Mouse (Mus musculus) CH12.LX (cell line): ENCODE measurements at regions not wholly inside any gene's neighbourhood (a gene's known extent, or its start where the extent isn't known, plus 50 kb on each side); places are given as distances from the start of the nearest gene placed in this dataset.
A peak's percentile ranks its signal among the peaks of the same experiment; 100 is the strongest.

ENCODE experiments used
- DNase-seq: peaks from one replicate; pipeline ENCODE4 v3.0.0-alpha.2; 2013; ENCODE audit errors: extremely low read depth
- H3K27ac ChIP-seq: 2 replicates; pipeline ENCODE4 v1.5.1; 2012; ENCODE audit warnings: low read depth, mild to moderate bottlenecking, control low read depth, moderate library complexity; ENCODE audit not compliant: insufficient read depth
- H3K27me3 ChIP-seq: replicated peaks from 2 replicates; pipeline ENCODE3; 2012; ENCODE audit warnings: inconsistent platforms
- H3K36me3 ChIP-seq, 2 experiments: replicated peaks in 1 of 2; 2 replicates each; pipeline versions ENCODE3 to v1.6.1; 2012; ENCODE audit warnings: inconsistent platforms in 1 of 2, low read length in 1 of 2, mild to moderate bottlenecking in 1 of 2, mixed read lengths in 1 of 2, moderate library complexity in 1 of 2; ENCODE audit not compliant: control insufficient read depth in 1 of 2, insufficient read depth in 1 of 2
- H3K4me1 ChIP-seq, 2 experiments: 2 replicates each; pipeline ENCODE4 v1.6.1; 2012; ENCODE audit warnings: inconsistent platforms in 1 of 2, moderate library complexity in 1 of 2; ENCODE audit not compliant: insufficient read depth in 2 of 2, control insufficient read depth in 1 of 2
- H3K4me2 ChIP-seq: 2 replicates; pipeline ENCODE4 v1.6.1; 2012; ENCODE audit warnings: low read depth, mild to moderate bottlenecking, control low read depth; ENCODE audit not compliant: poor library complexity, insufficient read depth, severe bottlenecking
- H3K4me3 ChIP-seq, 3 experiments: fragments of 150-350 bp in 1 of 3; sonication (generic) in 1 of 3; replicated peaks in 1 of 3; 2 replicates each; pipeline versions ENCODE3 to v1.5.1; 2011 to 2012; ENCODE audit warnings: low read depth in 2 of 3, low read length in 2 of 3, mild to moderate bottlenecking in 2 of 3, moderate library complexity in 2 of 3, control low read depth in 1 of 3, improper control_type of control experiment in 1 of 3, inconsistent platforms in 1 of 3, mixed read lengths in 1 of 3; ENCODE audit not compliant: poor library complexity in 1 of 3
- H3K79me2 ChIP-seq: replicated peaks from 2 replicates; pipeline ENCODE4 v1.6.1; 2012; ENCODE audit warnings: mild to moderate bottlenecking, moderate library complexity; ENCODE audit not compliant: control insufficient read depth, poor library complexity, insufficient read depth, severe bottlenecking; ENCODE audit errors: extremely low read depth
- H3K9ac ChIP-seq: 2 replicates; pipeline ENCODE4 v1.6.1; 2012; ENCODE audit warnings: low read depth, mild to moderate bottlenecking, control low read depth, moderate library complexity; ENCODE audit not compliant: insufficient read depth
- H3K9me3 ChIP-seq: replicated peaks from 2 replicates; pipeline ENCODE3; 2012; ENCODE audit warnings: low read length, inconsistent platforms, mixed read lengths
- CTCF ChIP-seq, 2 experiments: IDR thresholded peaks in 1 of 2; conservative IDR thresholded peaks in 1 of 2; 2 replicates each; pipeline ENCODE4 v1.5.1; 2011 to 2012; ENCODE audit warnings: low read depth in 2 of 2, low read length in 2 of 2, improper control_type of control experiment in 1 of 2, inconsistent platforms in 1 of 2, mild to moderate bottlenecking in 1 of 2, moderate library complexity in 1 of 2
- E2F4 ChIP-seq: IDR thresholded peaks from 2 replicates; pipeline ENCODE4 v1.6.1; 2011; ENCODE audit warnings: low read depth, low read length, improper control_type of control experiment; ENCODE audit not compliant: insufficient replicate concordance
- ETS1 ChIP-seq: conservative IDR thresholded peaks from 2 replicates; pipeline ENCODE4 v1.6.1; 2012; ENCODE audit warnings: low read depth, mild to moderate bottlenecking, inconsistent platforms, low read length, improper control_type of control experiment, moderate library complexity
- GABPA ChIP-seq: IDR thresholded peaks from 2 replicates; pipeline ENCODE4 v1.6.1; 2012; ENCODE audit warnings: low read depth, low read length, improper control_type of control experiment, inconsistent platforms; ENCODE audit not compliant: insufficient replicate concordance
- HCFC1 ChIP-seq: IDR thresholded peaks from 2 replicates; pipeline ENCODE4 v1.6.1; 2012; ENCODE audit warnings: low read depth, mild to moderate bottlenecking, inconsistent platforms, low read length, improper control_type of control experiment
- IRF4 ChIP-seq: IDR thresholded peaks from 2 replicates; pipeline ENCODE4 v1.6.1; 2014; ENCODE audit warnings: low read depth, mild to moderate bottlenecking, inconsistent platforms, low read length, improper control_type of control experiment
- JUND ChIP-seq: conservative IDR thresholded peaks from 2 replicates; pipeline ENCODE4 v1.6.1; 2011; ENCODE audit warnings: low read depth, low read length, improper control_type of control experiment
- MAFK ChIP-seq: IDR thresholded peaks from 2 replicates; pipeline ENCODE4 v1.6.1; 2011; ENCODE audit warnings: low read length, improper control_type of control experiment; ENCODE audit not compliant: insufficient replicate concordance
- MAZ ChIP-seq: IDR thresholded peaks from 2 replicates; pipeline ENCODE4 v1.6.1; 2012; ENCODE audit warnings: low read depth, mild to moderate bottlenecking, inconsistent platforms, low read length, improper control_type of control experiment, moderate library complexity
- MXI1 ChIP-seq: IDR thresholded peaks from 2 replicates; pipeline ENCODE4 v1.6.1; 2011; ENCODE audit warnings: mild to moderate bottlenecking, low read depth, low read length, improper control_type of control experiment
- MYC ChIP-seq: IDR thresholded peaks from 2 replicates; pipeline ENCODE4 v1.6.1; 2011; ENCODE audit warnings: low read depth, mild to moderate bottlenecking, improper control_type of control experiment, low read length
- NRF1 ChIP-seq: IDR thresholded peaks from 2 replicates; pipeline ENCODE4 v1.6.1; 2014; ENCODE audit warnings: low read depth, mild to moderate bottlenecking, inconsistent platforms, low read length, improper control_type of control experiment, moderate library complexity
- PAX5 ChIP-seq: IDR thresholded peaks from 2 replicates; pipeline ENCODE4 v1.6.1; 2012; ENCODE audit warnings: low read length, inconsistent platforms, mixed read lengths
- POLR2A ChIP-seq: IDR thresholded peaks from 2 replicates; pipeline ENCODE4 v1.6.1; 2011; ENCODE audit warnings: low read depth, mild to moderate bottlenecking, improper control_type of control experiment, low read length
- RAD21 ChIP-seq: IDR thresholded peaks from 2 replicates; pipeline ENCODE4 v1.6.1; 2011; ENCODE audit warnings: low read depth, mild to moderate bottlenecking, low read length, improper control_type of control experiment, moderate library complexity
- SIN3A ChIP-seq: IDR thresholded peaks from 2 replicates; pipeline ENCODE4 v1.6.1; 2012; ENCODE audit warnings: low read length, improper control_type of control experiment, inconsistent platforms
- TCF12 ChIP-seq: IDR thresholded peaks from 2 replicates; pipeline ENCODE4 v1.6.1; 2014; ENCODE audit warnings: low read depth, mild to moderate bottlenecking, inconsistent platforms, low read length, improper control_type of control experiment
- USF1 ChIP-seq: IDR thresholded peaks from 2 replicates; pipeline ENCODE4 v1.6.1; 2014; ENCODE audit warnings: low read depth, mild to moderate bottlenecking, inconsistent platforms, low read length, improper control_type of control experiment
- ZKSCAN1 ChIP-seq: IDR thresholded peaks from 2 replicates; pipeline ENCODE4 v1.6.1; 2012; ENCODE audit warnings: low read depth, inconsistent platforms, low read length, improper control_type of control experiment, borderline replicate concordance
- ZNF384 ChIP-seq: IDR thresholded peaks from 2 replicates; pipeline ENCODE4 v1.6.1; 2012; ENCODE audit warnings: low read depth, low read length, improper control_type of control experiment, inconsistent platforms
- dilution Hi-C: fragments of 300-500 bp; cut with MboI; formaldehyde crosslinking; loops from 2 replicates; pipeline ENCODE4 v1.14.3; 2020; ENCODE audit warnings: low sequenced_read_pairs; ENCODE audit not compliant: extremely low pct_unique_long_range_greater_than_20kb, extremely low pct_ligation_motif_present
- in situ Hi-C: fragments of 300-500 bp; cut with MboI; formaldehyde crosslinking; loops from 3 replicates; pipeline ENCODE4 v1.14.3; 2019; ENCODE audit warnings: low sequenced_read_pairs, low pct_ligation_motif_present, low pct_unique_long_range_greater_than_20kb, mixed read lengths

DNA sequence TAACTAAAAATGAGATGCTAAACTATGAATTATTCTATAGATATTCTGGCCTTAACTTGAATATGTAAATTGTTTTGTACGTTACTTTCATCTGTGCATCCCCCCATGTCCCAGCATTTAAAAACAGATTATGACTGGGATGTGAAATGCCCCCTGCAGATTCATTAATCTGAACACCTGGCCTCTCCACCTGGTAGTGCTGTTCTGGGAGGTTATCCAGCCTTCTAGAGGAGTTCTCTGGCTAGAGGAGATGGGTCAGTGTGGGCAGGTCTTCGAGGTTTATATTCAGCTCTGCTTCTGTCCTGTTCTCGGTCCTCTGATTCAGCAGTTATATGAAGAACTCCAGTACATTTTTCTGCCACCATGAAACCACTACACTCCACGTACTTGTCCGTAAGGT, 625.2 kb upstream of the Adgra3 start:
- DNase-seq = no peak
- peak overlapping the region; percentile 21; the same call in 1 of the 2 replicates for H3K4me2 ChIP-seq
- H3K36me3 ChIP-seq = no peaks in the 10 kb centered on the region
- TF ChIP-seq ZNF384 (no peak), NRF1 (no peak), PAX5 (no peak), CTCF (conservative IDR thresholded peaks at IDR 0.05 in 1 of 2, IDR thresholded peaks at IDR 0.05 in 1 of 2; ENCODE audit: low read depth in 2 of 2, low read length in 2 of 2) (no peak), MAZ (no peak), POLR2A (no peak), ETS1 (no peak), ZKSCAN1 (no peak), GABPA (no peak), MYC (no peak), RAD21 (no peak)
- peaks cover 0 to 2% of the 10 kb centered on the region in 2 experiments; a peak in 1 of 4 replicates for H3K4me1 ChIP-seq
- no peak overlapping the region for H3K9ac ChIP-seq
- dilution Hi-C loops = no loop called here
- no peak overlapping the region for H3K27ac ChIP-seq
- H3K4me3 ChIP-seq = no peak overlapping the region
- H3K79me2 ChIP-seq = no peaks in the 10 kb centered on the region
- H3K9me3 ChIP-seq = no peaks in the 10 kb centered on the region
- H3K27me3 ChIP-seq = no peaks in the 10 kb centered on the region
- in situ Hi-C loops = no loop called here

DNA sequence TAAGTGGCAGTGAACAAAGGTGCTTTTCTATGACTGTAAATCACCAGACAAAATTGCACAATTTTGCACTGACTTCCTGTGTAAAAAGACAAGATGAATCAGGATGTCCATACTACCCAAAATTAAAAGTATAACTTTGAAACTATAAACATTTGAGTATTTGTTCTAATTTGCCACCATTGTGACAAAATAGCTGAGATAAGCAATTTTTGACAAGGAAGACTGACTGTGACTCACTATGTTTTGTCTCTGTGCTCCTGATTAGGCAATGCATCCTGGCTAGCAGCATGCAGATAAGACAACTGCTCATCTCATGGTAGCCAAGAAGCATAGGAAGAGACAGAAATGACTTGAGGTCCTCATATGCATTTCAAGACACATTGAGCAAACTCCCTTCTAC, 577.7 kb upstream of the Adgra3 start:
- Histone ChIP-seq H3K4me2 (no peak overlapping the region), H3K9ac (no peak overlapping the region), H3K27ac (no peak overlapping the region), H3K36me3 (no peaks in the 10 kb centered on the region), H3K79me2 (no peaks in the 10 kb centered on the region), H3K4me3 (no peak overlapping the region), H3K4me1 (no peaks in the 10 kb centered on the region), H3K27me3 (no peaks in the 10 kb centered on the region), H3K9me3 (no peaks in the 10 kb centered on the region)
- in situ Hi-C loops = no loop called here
- DNase-seq = no peak
- TF ChIP-seq MAFK (peak; percentile 90), ZNF384 (no peak)
- dilution Hi-C loops = no loop called here

DNA sequence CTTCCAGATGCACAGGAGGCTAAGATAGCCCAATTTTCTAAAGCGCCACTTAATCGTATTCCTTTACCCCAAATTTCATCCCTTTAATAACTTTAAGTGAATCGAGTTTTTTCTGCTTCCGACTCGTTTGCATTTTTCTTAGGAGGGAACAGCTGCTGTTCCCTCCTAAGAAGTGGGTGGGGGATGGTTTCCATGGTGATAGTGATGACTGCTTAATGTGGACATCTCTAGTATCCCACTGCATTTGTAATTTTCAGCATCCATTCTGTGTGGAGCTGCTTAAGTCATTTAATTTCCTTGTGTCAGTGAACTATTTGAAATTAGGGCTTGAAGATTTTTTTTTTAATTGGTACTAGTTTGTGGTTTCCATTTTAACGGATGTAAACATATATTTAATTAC, 567.8 kb upstream of the Adgra3 start:
- H3K27me3 ChIP-seq = no peaks in the 10 kb centered on the region
- in situ Hi-C loops = no loop called here
- dilution Hi-C loops = no loop called here

More for the DNA sequence above, 567.8 kb upstream of the Adgra3 start:
- H3K4me1 ChIP-seq = no peaks in the 10 kb centered on the region
- DNase-seq = no peak
- no peak overlapping the region for H3K4me2 ChIP-seq
- H3K36me3 ChIP-seq = no peaks in the 10 kb centered on the region
- H3K9ac ChIP-seq = no peak overlapping the region
- no peaks in the 10 kb centered on the region for H3K79me2 ChIP-seq
- H3K9me3 ChIP-seq = no peaks in the 10 kb centered on the region
- TF ChIP-seq HCFC1 (no peak), MXI1 (no peak), CTCF (conservative IDR thresholded peaks at IDR 0.05 in 1 of 2, IDR thresholded peaks at IDR 0.05 in 1 of 2; ENCODE audit: low read depth in 2 of 2, low read length in 2 of 2) (no peak), IRF4 (no peak), JUND (no peak), SIN3A (no peak), USF1 (no peak), TCF12 (no peak), MYC (no peak), E2F4 (no peak), MAFK (no peak), ZKSCAN1 (no peak), GABPA (no peak)
- TF ChIP-seq, all 38 proteins: peak for 0
- no peak overlapping the region for H3K4me3 ChIP-seq
- no peak overlapping the region for H3K27ac ChIP-seq
